Mouse (Mus musculus) heart, postnatal 10 days (tissue): ENCODE results near the gene Fam122b. TPM values are rescaled to one million over a fixed set of nuclear protein-coding genes. Genes with fewer than 3 reads are reported as not detected.

ENCODE experiments used
- DNase-seq, 2 experiments: peaks; one replicate each; pipeline ENCODE4 v3.0.0; 2021
- intact Hi-C: fragments of 180-260 bp; cut with DNase I; formaldehyde crosslinking; loops from one replicate; pipeline ENCODE4 v1.15.1; 2025
- total RNA-seq, 2 experiments: library from RNA; stranded (reverse); gene quantifications; 2 replicates each; pipeline ENCODE4 v1.2.3; 2021

The Fam122b gene
- total RNA-seq, 2 experiments from 2014 or later, result 7.9 to 8.3 TPM

- no peak for DNase-seq
- intact Hi-C loops, result no loop called here
Observed at GRCm38 (mm10) chrX:53204690-53205311, 64.8 kb downstream of the Fam122b start.

- intact Hi-C loops, result no loop called here
- DNase-seq, result no peak
Observed at GRCm38 (mm10) chrX:53201616-53202015, 68.0 kb downstream of the Fam122b start.

- intact Hi-C loops, result no loop called here
- no peak for DNase-seq
Observed at GRCm38 (mm10) chrX:53197681-53198080, 71.9 kb downstream of the Fam122b start.

GRCm38 (mm10) chrX:53196392-53196791, 73.2 kb downstream of the Fam122b start:
- intact Hi-C loops, result no loop called here
- no peak for DNase-seq

Other genes starting within 250 kb of the Fam122b start
- under 1 TPM; 0.43 to 0.69 TPM for gene Plac1, start 29.7 kb downstream of the Fam122b start, total RNA-seq
- gene Fam122c, start 3.6 kb upstream of the Fam122b start, total RNA-seq, result not detected
- gene Mospd1, start 100.7 kb upstream of the Fam122b start, total RNA-seq, result 10 to 100 TPM; 31.7 to 41.2 TPM
- gene Etd, start 165.1 kb upstream of the Fam122b start, total RNA-seq, result not detected